Mouse (Mus musculus) bone marrow, adult 2 months (tissue): ENCODE measurements at regions not wholly inside any gene's neighbourhood (a gene's known extent, or its start where the extent isn't known, plus 50 kb on each side); places are given as distances from the start of the nearest gene placed in this dataset.

Experiments
- CTCF ChIP-seq: fragments of 200-500 bp; IDR thresholded peaks from 2 replicates; pipeline ENCODE4 v1.5.1; 2011; ENCODE audit warnings: low read length, control low read depth; ENCODE audit not compliant: control insufficient read depth, insufficient read depth
- POLR2A ChIP-seq: fragments of 200-500 bp; IDR thresholded peaks from 2 replicates; pipeline ENCODE4 v1.6.1; 2011; ENCODE audit warnings: low read depth, mild to moderate bottlenecking, control low read depth, low read length, borderline replicate concordance; ENCODE audit not compliant: control insufficient read depth

GRCm38 (mm10) chr13:70061363-70061945 is 259.3 kb downstream of the Med10 start:
- TF ChIP-seq CTCF = no peak
- no peak for TF ChIP-seq POLR2A
